Mouse (Mus musculus) WW6 (cell line): Measurements from ENCODE around the gene Timm13.
A peak's percentile ranks its signal among the peaks of the same experiment; 100 is the strongest.

ENCODE experiments used
- DNase-seq: peaks from one replicate; pipeline ENCODE4 v3.0.0-alpha.2; 2013; ENCODE audit warnings: low read depth, low spot score

The Timm13 gene

GRCm38 (mm10) chr10:80904004-80904693, 3.4 kb upstream of the Timm13 start:
- no peak for DNase-seq

- DNase-seq = no peak
These were observed 2.5 kb upstream of the Timm13 start for GRCm38 (mm10) chr10:80903282-80903681.

GRCm38 (mm10) chr10:80902273-80902940, 1.6 kb upstream of the Timm13 start:
- DNase-seq = no peak

- no peak for DNase-seq
These were observed 872 bp upstream of the Timm13 start for GRCm38 (mm10) chr10:80901409-80902272.

GRCm38 (mm10) chr10:80899591-80900317, 1.0 kb downstream of the Timm13 start:
- DNase-seq = no peak

GRCm38 (mm10) chr10:80899074-80899473, 1.7 kb downstream of the Timm13 start:
- DNase-seq = no peak

- no peak for DNase-seq
These were observed 2.8 kb downstream of the Timm13 start for GRCm38 (mm10) chr10:80897861-80898510.

- no peak for DNase-seq
These were observed 3.9 kb downstream of the Timm13 start for GRCm38 (mm10) chr10:80896581-80897485.

GRCm38 (mm10) chr10:80895697-80896096, 5.1 kb downstream of the Timm13 start:
- no peak for DNase-seq

GRCm38 (mm10) chr10:80895100-80895499, 5.7 kb downstream of the Timm13 start:
- no peak for DNase-seq

GRCm38 (mm10) chr10:80887181-80887580, 13.6 kb downstream of the Timm13 start:
- DNase-seq = no peak

GRCm38 (mm10) chr10:80881301-80881700, 19.5 kb downstream of the Timm13 start:
- DNase-seq = no peak

GRCm38 (mm10) chr10:80880901-80881300, 19.9 kb downstream of the Timm13 start:
- no peak for DNase-seq

GRCm38 (mm10) chr10:80880131-80880641, 20.6 kb downstream of the Timm13 start:
- DNase-seq = peak; percentile 61

- no peak for DNase-seq
These were observed 24.2 kb downstream of the Timm13 start for GRCm38 (mm10) chr10:80876594-80876993.

- DNase-seq = no peak
These were observed 24.7 kb downstream of the Timm13 start for GRCm38 (mm10) chr10:80876028-80876427.

GRCm38 (mm10) chr10:80874035-80874434, 26.7 kb downstream of the Timm13 start:
- DNase-seq = no peak

GRCm38 (mm10) chr10:80871581-80871980, 29.2 kb downstream of the Timm13 start, which contains the start of gene Tmprss9:
Tmprss9 (plus strand) TSS chr10:80871848.
- no peak for DNase-seq

- no peak for DNase-seq
These were observed 29.8 kb downstream of the Timm13 start for GRCm38 (mm10) chr10:80870993-80871392.

- no peak for DNase-seq
These were observed 36.3 kb downstream of the Timm13 start for GRCm38 (mm10) chr10:80864446-80864845.
